ENCODE assay signal across 8 mouse cellular contexts in genomic region chr11:116101931-116102381, GRCm38 (mm10). TPM values are rescaled to one million over a fixed set of nuclear protein-coding genes. Genes with fewer than 3 reads are reported as not detected.
A peak's percentile ranks its signal among the peaks of the same experiment; 100 is the strongest.
DNase-seq lines count a peak whose midpoint lies in the region; ATAC-seq and TF ChIP-seq lines count a peak whose summit lies in the region.

No protein-coding gene starts in this region.

- no peak for TF ChIP-seq POLR2A in limb, embryonic 14.5 days (IDR thresholded peaks at IDR 0.05; ENCODE audit: borderline replicate concordance, extremely low read depth, insufficient read depth, insufficient read length)

- H3K27me3 ChIP-seq in forebrain, embryonic 13.5 days: peaks cover 17% of the 10 kb centered on the region
- peaks cover 30% of the 10 kb centered on the region for H3K27me3 ChIP-seq in hindbrain, embryonic 10.5 days (ENCODE audit: insufficient read depth, poor library complexity, severe bottlenecking)
- H3K27me3 ChIP-seq in limb, embryonic 14.5 days (ENCODE audit: control insufficient read depth, insufficient read depth, low read length): peaks cover 5% of the 10 kb centered on the region
- H3K27me3 ChIP-seq in neural tube, embryonic 14.5 days (ENCODE audit: control insufficient read depth, insufficient read depth, low read length): peaks cover 4% of the 10 kb centered on the region

- no peaks in the 10 kb centered on the region for H3K36me3 ChIP-seq in forebrain, embryonic 13.5 days (ENCODE audit: poor library complexity, severe bottlenecking)
- no peaks in the 10 kb centered on the region for H3K36me3 ChIP-seq in hindbrain, embryonic 10.5 days
- no peaks in the 10 kb centered on the region for H3K36me3 ChIP-seq in limb, embryonic 14.5 days (ENCODE audit: control insufficient read depth, insufficient read depth, low read length)
- no peaks in the 10 kb centered on the region for H3K36me3 ChIP-seq in neural tube, embryonic 14.5 days (ENCODE audit: control insufficient read depth, insufficient read depth, low read length)

- peak overlapping the region; percentile 82 for H3K27ac ChIP-seq in forebrain, embryonic 13.5 days
- H3K27ac ChIP-seq in hindbrain, embryonic 10.5 days: peak overlapping the region; percentile 83
- peak overlapping the region; percentile 87 for H3K27ac ChIP-seq in limb, embryonic 14.5 days (replicated peaks; ENCODE audit: low read depth, low read length)
- H3K27ac ChIP-seq in neural tube, embryonic 14.5 days (ENCODE audit: low read depth, low read length): peak overlapping the region; percentile 78

- H3K4me1 ChIP-seq in forebrain, embryonic 13.5 days: peaks cover 37% of the 10 kb centered on the region
- peaks cover 58% of the 10 kb centered on the region for H3K4me1 ChIP-seq in hindbrain, embryonic 10.5 days (replicated peaks)
- peaks cover 42% of the 10 kb centered on the region for H3K4me1 ChIP-seq in limb, embryonic 14.5 days (ENCODE audit: control insufficient read depth, insufficient read depth, low read length)
- H3K4me1 ChIP-seq in neural tube, embryonic 14.5 days (ENCODE audit: control insufficient read depth, insufficient read depth, low read length): peaks cover 4% of the 10 kb centered on the region

- no peaks in the 10 kb centered on the region; the same call in 1 of the 2 replicates for H3K9me3 ChIP-seq in forebrain, embryonic 13.5 days (replicated peaks)
- H3K9me3 ChIP-seq in hindbrain, embryonic 10.5 days: no peaks in the 10 kb centered on the region; the same call in 1 of the 2 replicates
- no peaks in the 10 kb centered on the region for H3K9me3 ChIP-seq in limb, embryonic 14.5 days (ENCODE audit: control insufficient read depth, low read length)
- H3K9me3 ChIP-seq in neural tube, embryonic 14.5 days (ENCODE audit: control insufficient read depth, low read length): no peaks in the 10 kb centered on the region

- peak overlapping the region; percentile 33 for H3K4me2 ChIP-seq in forebrain, embryonic 13.5 days
- H3K4me2 ChIP-seq in limb, embryonic 14.5 days (replicated peaks; ENCODE audit: low read depth, low read length, severe bottlenecking): no peak overlapping the region
- H3K4me2 ChIP-seq in neural tube, embryonic 14.5 days (ENCODE audit: low read depth, low read length): no peak overlapping the region

- WGBS in forebrain, embryonic 13.5 days: 11% methylated on average over 11 of the region's 11 CpGs
- 46% methylated on average over 11 of the region's 11 CpGs for WGBS in hindbrain, embryonic 10.5 days
- WGBS in limb, embryonic 14.5 days: 18% methylated on average over 10 of the region's 11 CpGs
- 30% methylated on average over 11 of the region's 11 CpGs for whole genome bisulfite sequencing in neural tube, embryonic 14.5 days

- peak overlapping the region; percentile 51 for H3K9ac ChIP-seq in forebrain, embryonic 13.5 days
- H3K9ac ChIP-seq in limb, embryonic 14.5 days (ENCODE audit: low read depth, low read length, severe bottlenecking): peak overlapping the region; percentile 47
- H3K9ac ChIP-seq in neural tube, embryonic 14.5 days (replicated peaks; ENCODE audit: low read depth, low read length): no peak overlapping the region

- peak; percentile 52 for DNase-seq in left cerebral cortex, postnatal 4 days
- no peak for DNase-seq in left cerebral cortex, postnatal 25 days (ENCODE audit: low spot score in 2 of 2)
- DNase-seq in hindbrain, embryonic 10.5 days (ENCODE audit: low spot score): no peak
- DNase-seq in limb, embryonic 14.5 days (ENCODE audit: low spot score): peak; percentile 29
- DNase-seq in thymus, postnatal 25 days: no peak
- no peak for DNase-seq in layer of hippocampus, postnatal 14 days (ENCODE audit: low spot score in 2 of 2)

- ATAC-seq in forebrain, embryonic 13.5 days: peak; percentile 80
- ATAC-seq in limb, embryonic 14.5 days (ENCODE audit: low FRiP score, low read depth): peak; percentile 35; the same call in 1 of the 2 replicates
- peak; percentile 61; the same call in 1 of the 2 replicates for ATAC-seq in neural tube, embryonic 14.5 days (ENCODE audit: low read depth)

- H3K4me3 ChIP-seq in forebrain, embryonic 13.5 days: no peak overlapping the region
- peak overlapping the region; percentile 2; the same call in 1 of the 2 replicates for H3K4me3 ChIP-seq in hindbrain, embryonic 10.5 days
- no peak overlapping the region for H3K4me3 ChIP-seq in limb, embryonic 14.5 days (replicated peaks; ENCODE audit: low read length)
- no peak overlapping the region for H3K4me3 ChIP-seq in neural tube, embryonic 14.5 days (ENCODE audit: low read depth, low read length)

- intact Hi-C loops in left cerebral cortex, postnatal 4 days (cut with DNase I): no loop called here
- intact Hi-C loops in left cerebral cortex, postnatal 25 days (cut with DNase I): loop anchor here (10.0 kb wide), 2 partner anchors 167 to 353 kb away; partner anchors contain the start of genes Recql5 and Sap30bp

RNA-seq across cellular contexts. Expression of gene Wbp2, which starts 15.2 kb away (rescaled TPM):
- 100 to 1,000 TPM; 171 to 176 TPM for total RNA-seq in left cerebral cortex, postnatal 4 days (2021)
- total RNA-seq in left cerebral cortex, postnatal 25 days (2021): 100 to 1,000 TPM; 342 to 363 TPM
- 114 and 115 TPM in 2 replicates for polyA plus RNA-seq in forebrain, embryonic 13.5 days (2015; fragmentation: Nextera tagmentation; extraction: Ambion mirVana)
- 98.1 and 128 TPM in 2 replicates for polyA plus RNA-seq in hindbrain, embryonic 10.5 days (2016; fragmentation: Nextera tagmentation; extraction: Ambion mirVana)
- 58.6 and 76.2 TPM in 2 replicates for polyA plus RNA-seq in limb, embryonic 14.5 days (2012; rRNA removed)
- polyA plus RNA-seq in limb, embryonic 14.5 days (2014; fragmentation: Nextera tagmentation; extraction: Ambion mirVana): 56.8 and 57.7 TPM in 2 replicates
- polyA plus RNA-seq in neural tube, embryonic 14.5 days (2014; fragmentation: Nextera tagmentation; extraction: Ambion mirVana): 161 and 177 TPM in 2 replicates
- total RNA-seq in layer of hippocampus, postnatal 14 days (2021): 100 to 1,000 TPM; 287 to 295 TPM

RNA-seq across cellular contexts. Expression of gene Unc13d, which starts 24.2 kb away (rescaled TPM):
- total RNA-seq in left cerebral cortex, postnatal 4 days (2021): 1 to 10 TPM in 1 of 2 experiments, under 1 TPM in 1; 0.56 to 1.2 TPM
- total RNA-seq in left cerebral cortex, postnatal 25 days (2021): 1 to 10 TPM in 1 of 2 experiments, under 1 TPM in 1; 0.82 to 1.0 TPM
- 0.84 and 0.98 TPM in 2 replicates for polyA plus RNA-seq in forebrain, embryonic 13.5 days (2015; fragmentation: Nextera tagmentation; extraction: Ambion mirVana)
- 3.1 and 4.5 TPM in 2 replicates for polyA plus RNA-seq in hindbrain, embryonic 10.5 days (2016; fragmentation: Nextera tagmentation; extraction: Ambion mirVana)
- 4.1 and 4.3 TPM in 2 replicates for polyA plus RNA-seq in limb, embryonic 14.5 days (2012; rRNA removed)
- 3.4 and 3.8 TPM in 2 replicates for polyA plus RNA-seq in limb, embryonic 14.5 days (2014; fragmentation: Nextera tagmentation; extraction: Ambion mirVana)
- polyA plus RNA-seq in neural tube, embryonic 14.5 days (2014; fragmentation: Nextera tagmentation; extraction: Ambion mirVana): 0.88 and 0.98 TPM in 2 replicates
- 1 to 10 TPM; 1.3 to 2.1 TPM for total RNA-seq in layer of hippocampus, postnatal 14 days (2021)

RNA-seq across cellular contexts. Expression of gene Trim47, which starts 25.1 kb away (rescaled TPM):
- total RNA-seq in left cerebral cortex, postnatal 4 days (2021): 1 to 10 TPM; 9.2 to 9.3 TPM
- 1 to 10 TPM; 7.0 to 7.4 TPM for total RNA-seq in left cerebral cortex, postnatal 25 days (2021)
- 2.7 and 2.8 TPM in 2 replicates for polyA plus RNA-seq in forebrain, embryonic 13.5 days (2015; fragmentation: Nextera tagmentation; extraction: Ambion mirVana)
- polyA plus RNA-seq in hindbrain, embryonic 10.5 days (2016; fragmentation: Nextera tagmentation; extraction: Ambion mirVana): 3.1 and 4.3 TPM in 2 replicates
- polyA plus RNA-seq in limb, embryonic 14.5 days (2012; rRNA removed): 25.5 and 35.2 TPM in 2 replicates
- polyA plus RNA-seq in limb, embryonic 14.5 days (2014; fragmentation: Nextera tagmentation; extraction: Ambion mirVana): 25.1 and 28.5 TPM in 2 replicates
- 3.5 and 4.0 TPM in 2 replicates for polyA plus RNA-seq in neural tube, embryonic 14.5 days (2014; fragmentation: Nextera tagmentation; extraction: Ambion mirVana)
- 1 to 10 TPM; 5.7 to 7.8 TPM for total RNA-seq in layer of hippocampus, postnatal 14 days (2021)

RNA-seq across cellular contexts. Expression of gene Trim65, which starts 29.0 kb away (rescaled TPM):
- 1 to 10 TPM; 4.9 to 5.2 TPM for total RNA-seq in left cerebral cortex, postnatal 4 days (2021)
- total RNA-seq in left cerebral cortex, postnatal 25 days (2021): 1 to 10 TPM; 7.0 to 7.1 TPM
- 1.2 and 1.6 TPM in 2 replicates for polyA plus RNA-seq in forebrain, embryonic 13.5 days (2015; fragmentation: Nextera tagmentation; extraction: Ambion mirVana)
- polyA plus RNA-seq in hindbrain, embryonic 10.5 days (2016; fragmentation: Nextera tagmentation; extraction: Ambion mirVana): 1.8 and 2.0 TPM in 2 replicates
- polyA plus RNA-seq in limb, embryonic 14.5 days (2012; rRNA removed): 4.9 and 6.2 TPM in 2 replicates
- polyA plus RNA-seq in limb, embryonic 14.5 days (2014; fragmentation: Nextera tagmentation; extraction: Ambion mirVana): 3.1 and 4.1 TPM in 2 replicates
- polyA plus RNA-seq in neural tube, embryonic 14.5 days (2014; fragmentation: Nextera tagmentation; extraction: Ambion mirVana): 3.1 TPM in 2 replicates
- total RNA-seq in layer of hippocampus, postnatal 14 days (2021): 1 to 10 TPM; 6.0 to 6.6 TPM

RNA-seq across cellular contexts. Expression of gene Mrpl38, which starts 36.7 kb away (rescaled TPM):
- 10 to 100 TPM; 52.2 to 54.0 TPM for total RNA-seq in left cerebral cortex, postnatal 4 days (2021)
- 10 to 100 TPM; 53.0 to 53.8 TPM for total RNA-seq in left cerebral cortex, postnatal 25 days (2021)
- polyA plus RNA-seq in forebrain, embryonic 13.5 days (2015; fragmentation: Nextera tagmentation; extraction: Ambion mirVana): 79.8 and 86.1 TPM in 2 replicates
- polyA plus RNA-seq in hindbrain, embryonic 10.5 days (2016; fragmentation: Nextera tagmentation; extraction: Ambion mirVana): 108 and 114 TPM in 2 replicates
- polyA plus RNA-seq in limb, embryonic 14.5 days (2012; rRNA removed): 52.6 and 56.4 TPM in 2 replicates
- polyA plus RNA-seq in limb, embryonic 14.5 days (2014; fragmentation: Nextera tagmentation; extraction: Ambion mirVana): 85.8 and 86.5 TPM in 2 replicates
- 81.5 and 91.0 TPM in 2 replicates for polyA plus RNA-seq in neural tube, embryonic 14.5 days (2014; fragmentation: Nextera tagmentation; extraction: Ambion mirVana)
- total RNA-seq in layer of hippocampus, postnatal 14 days (2021): 10 to 100 TPM; 55.3 to 63.7 TPM

Comparison
In these comparisons a context has a peak if more than half of its experiments do, and no peak if none do; other contexts are left out.
1. DNase-seq: peak in left cerebral cortex, postnatal 4 days (single experiment) and limb, embryonic 14.5 days (single experiment); none in left cerebral cortex, postnatal 25 days (0 of 2), hindbrain, embryonic 10.5 days (single experiment), thymus, postnatal 25 days (single experiment) and layer of hippocampus, postnatal 14 days (0 of 2).
2. Peak in every context shown above with its lines, with median percentiles within 50 percentile points of each other: ATAC-seq and H3K27ac ChIP-seq.